Mouse (Mus musculus): Measurements from ENCODE around the gene Dkkl1. TPM values are rescaled to one million over a fixed set of nuclear protein-coding genes. Genes with fewer than 3 reads are reported as not detected.
A peak's percentile ranks its signal among the peaks of the same experiment; 100 is the strongest.
"Not testable (repeated sequence)": the region's sequence is repeated elsewhere in the genome, so short reads cannot be mapped to it uniquely, and the experiment has no call there.

Gene Dkkl1
- polyA plus RNA-seq, 1 experiment from 2014 or later: 10.5 TPM

GRCm38 (mm10) chr7:45178550-45178949, 33.4 kb downstream of the Dkkl1 start:
- H3K4me1 ChIP-seq (ENCODE audit: control insufficient read depth, insufficient read depth, low read length): peaks cover 19% of the 10 kb centered on the region
- H3K4me2 ChIP-seq (ENCODE audit: low read length): no peak overlapping the region
- H3K27me3 ChIP-seq (ENCODE audit: control insufficient read depth, insufficient read depth, low read depth, low read length): peaks cover 94% of the 10 kb centered on the region
- no peak overlapping the region for H3K27ac ChIP-seq (ENCODE audit: low read length)
- H3K9me3 ChIP-seq (replicated peaks; ENCODE audit: control insufficient read depth, low read length, poor library complexity, severe bottlenecking): no peaks in the 10 kb centered on the region
- no peak for ATAC-seq
- H3K36me3 ChIP-seq (ENCODE audit: control insufficient read depth, insufficient read depth, low read length): no peaks in the 10 kb centered on the region
- H3K4me3 ChIP-seq (ENCODE audit: low read depth, low read length): no peak overlapping the region
- no peak overlapping the region for H3K9ac ChIP-seq (ENCODE audit: low read depth, low read length)
- WGBS: 22% methylated on average over 7 of the region's 7 CpGs

DNA sequence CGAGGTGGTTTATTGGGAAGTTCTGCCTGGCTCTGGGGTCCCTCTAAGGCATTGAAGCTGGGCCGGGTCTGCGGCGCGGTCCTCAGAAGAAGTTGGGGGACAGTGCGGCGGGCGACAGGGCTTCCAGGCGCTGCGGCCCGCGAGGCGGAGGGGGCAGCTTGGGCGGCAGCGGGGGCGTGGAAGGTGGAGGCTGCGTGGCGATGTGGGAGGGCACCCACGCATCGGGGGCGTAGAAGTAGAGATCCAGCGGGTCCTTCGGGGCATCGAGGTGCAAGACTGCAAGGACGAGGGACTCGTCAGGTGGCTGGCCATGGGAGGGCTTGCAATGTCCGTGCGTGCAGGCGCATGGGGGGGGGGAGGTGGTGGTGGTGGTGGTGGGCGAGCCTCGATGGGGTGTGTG, 35.6 kb downstream of the Dkkl1 start:
- H3K4me1 ChIP-seq (ENCODE audit: control insufficient read depth, insufficient read depth, low read length): peaks cover 7% of the 10 kb centered on the region
- peak overlapping the region; percentile 17 for H3K4me3 ChIP-seq (ENCODE audit: low read depth, low read length)
- H3K27me3 ChIP-seq (ENCODE audit: control insufficient read depth, insufficient read depth, low read depth, low read length): peaks cover 73% of the 10 kb centered on the region
- H3K27ac ChIP-seq (ENCODE audit: low read length): no peak overlapping the region
- no peaks in the 10 kb centered on the region for H3K36me3 ChIP-seq (ENCODE audit: control insufficient read depth, insufficient read depth, low read length)
- H3K4me2 ChIP-seq (ENCODE audit: low read length): peak overlapping the region; percentile 40
- WGBS: 3% methylated on average over 27 of the region's 31 CpGs
- no peak overlapping the region for H3K9ac ChIP-seq (ENCODE audit: low read depth, low read length)
- ATAC-seq: no peak
- no peaks in the 10 kb centered on the region for H3K9me3 ChIP-seq (replicated peaks; ENCODE audit: control insufficient read depth, low read length, poor library complexity, severe bottlenecking)

- 3% methylated on average over 23 of the region's 23 CpGs for WGBS
- no peak overlapping the region for H3K27ac ChIP-seq (ENCODE audit: low read length)
- H3K4me2 ChIP-seq (ENCODE audit: low read length): peak overlapping the region; percentile 40
- no peak overlapping the region for H3K9ac ChIP-seq (ENCODE audit: low read depth, low read length)
- H3K4me3 ChIP-seq (ENCODE audit: low read depth, low read length): peak overlapping the region; percentile 17
- H3K36me3 ChIP-seq (ENCODE audit: control insufficient read depth, insufficient read depth, low read length): no peaks in the 10 kb centered on the region
- no peak for ATAC-seq
- peaks cover 5% of the 10 kb centered on the region for H3K4me1 ChIP-seq (ENCODE audit: control insufficient read depth, insufficient read depth, low read length)
- H3K27me3 ChIP-seq (ENCODE audit: control insufficient read depth, insufficient read depth, low read depth, low read length): peaks cover 69% of the 10 kb centered on the region
- H3K9me3 ChIP-seq (replicated peaks; ENCODE audit: control insufficient read depth, low read length, poor library complexity, severe bottlenecking): no peaks in the 10 kb centered on the region
These were observed 36.0 kb downstream of the Dkkl1 start for GRCm38 (mm10) chr7:45175929-45176328.

- no peak overlapping the region for H3K9ac ChIP-seq (ENCODE audit: low read depth, low read length)
- H3K4me3 ChIP-seq (ENCODE audit: low read depth, low read length): no peak overlapping the region
- H3K27me3 ChIP-seq (ENCODE audit: control insufficient read depth, insufficient read depth, low read depth, low read length): peaks cover 63% of the 10 kb centered on the region
- no peaks in the 10 kb centered on the region for H3K36me3 ChIP-seq (ENCODE audit: control insufficient read depth, insufficient read depth, low read length)
- no peak for ATAC-seq
- H3K9me3 ChIP-seq (replicated peaks; ENCODE audit: control insufficient read depth, low read length, poor library complexity, severe bottlenecking): no peaks in the 10 kb centered on the region
- no peak overlapping the region for H3K4me2 ChIP-seq (ENCODE audit: low read length)
- peaks cover 5% of the 10 kb centered on the region for H3K4me1 ChIP-seq (ENCODE audit: control insufficient read depth, insufficient read depth, low read length)
- WGBS: 4% methylated on average over 13 of the region's 13 CpGs
- no peak overlapping the region for H3K27ac ChIP-seq (ENCODE audit: low read length)
These were observed 36.5 kb downstream of the Dkkl1 start for GRCm38 (mm10) chr7:45175398-45175797.

DNA sequence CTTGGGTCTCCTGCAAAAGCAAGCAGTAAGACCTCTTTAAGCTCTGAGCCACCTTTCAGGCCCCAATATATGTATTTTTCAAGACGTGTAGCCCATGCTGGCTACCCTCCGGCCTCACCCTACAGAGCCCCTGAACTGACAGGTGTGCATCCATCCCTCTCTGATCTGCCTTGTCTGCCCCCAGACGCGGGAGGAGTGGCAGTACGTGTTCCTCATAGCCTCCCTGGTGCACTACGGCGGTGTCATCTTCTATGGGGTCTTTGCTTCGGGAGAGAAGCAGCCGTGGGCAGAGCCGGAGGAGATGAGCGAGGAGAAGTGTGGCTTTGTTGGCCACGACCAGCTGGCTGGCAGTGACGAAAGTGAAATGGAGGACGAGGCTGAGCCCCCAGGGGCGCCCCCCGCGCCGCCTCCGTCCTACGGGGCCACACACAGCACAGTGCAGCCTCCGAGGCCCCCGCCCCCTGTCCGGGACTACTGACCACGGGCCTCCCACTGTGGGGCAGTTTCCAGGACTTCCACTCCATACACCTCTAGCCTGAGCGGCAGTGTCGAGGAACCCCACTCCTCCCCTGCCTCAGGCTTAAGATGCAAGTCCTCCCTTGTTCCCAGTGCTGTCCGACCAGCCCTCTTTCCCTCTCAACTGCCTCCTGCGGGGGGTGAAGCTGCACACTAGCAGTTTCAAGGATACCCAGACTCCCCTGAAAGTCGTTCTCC, 37.2 kb downstream of the Dkkl1 start:
- Histone ChIP-seq H3K4me1 (ENCODE audit: control insufficient read depth, insufficient read depth, low read length) (peaks cover 5% of the 10 kb centered on the region), H3K36me3 (ENCODE audit: control insufficient read depth, insufficient read depth, low read length) (no peaks in the 10 kb centered on the region), H3K9me3 (replicated peaks; ENCODE audit: control insufficient read depth, low read length, poor library complexity, severe bottlenecking) (no peaks in the 10 kb centered on the region), H3K27me3 (ENCODE audit: control insufficient read depth, insufficient read depth, low read depth, low read length) (peaks cover 60% of the 10 kb centered on the region), H3K4me2 (ENCODE audit: low read length) (peak overlapping the region; percentile 10; the same call in 1 of the 2 replicates), H3K9ac (ENCODE audit: low read depth, low read length) (no peak overlapping the region), H3K4me3 (ENCODE audit: low read depth, low read length) (peak overlapping the region; percentile 10; the same call in 1 of the 2 replicates), H3K27ac (ENCODE audit: low read length) (no peak overlapping the region)
- ATAC-seq: no peak
- 3% methylated on average over 29 of the region's 29 CpGs for WGBS

DNA sequence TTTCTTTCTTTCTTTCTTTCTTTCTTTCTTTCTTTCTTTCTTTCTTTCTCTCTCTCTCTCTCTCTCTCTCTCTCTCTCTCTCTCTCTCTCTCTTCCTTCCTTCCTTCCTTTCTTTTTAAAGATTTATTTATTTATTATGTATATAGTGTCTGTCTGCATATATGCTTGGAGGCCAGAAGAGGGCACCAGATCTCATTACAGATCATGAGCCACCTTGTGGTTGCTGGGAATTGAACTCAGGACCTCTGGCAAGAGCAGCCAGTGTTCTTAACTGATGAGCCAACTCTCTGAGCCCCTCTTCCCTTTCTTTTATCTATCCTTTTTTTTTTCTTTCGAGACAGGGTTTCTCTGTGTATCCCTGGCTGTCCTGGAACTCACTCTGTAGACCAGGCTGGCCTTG, 38.2 kb downstream of the Dkkl1 start:
- not testable (repeated sequence) for H3K4me1 ChIP-seq (ENCODE audit: control insufficient read depth, insufficient read depth, low read length); H3K9me3 ChIP-seq (replicated peaks; ENCODE audit: control insufficient read depth, low read length, poor library complexity, severe bottlenecking); ATAC-seq; H3K9ac ChIP-seq (ENCODE audit: low read depth, low read length); H3K4me2 ChIP-seq (ENCODE audit: low read length); H3K4me3 ChIP-seq (ENCODE audit: low read depth, low read length); H3K27ac ChIP-seq (ENCODE audit: low read length); H3K36me3 ChIP-seq (ENCODE audit: control insufficient read depth, insufficient read depth, low read length)
- 67% methylated on average over 1 of the region's 1 CpGs for WGBS
- H3K27me3 ChIP-seq (ENCODE audit: control insufficient read depth, insufficient read depth, low read depth, low read length): peaks cover 58% of the 10 kb centered on the region

GRCm38 (mm10) chr7:45172974-45173373, 39.0 kb downstream of the Dkkl1 start:
- Histone ChIP-seq H3K27ac (ENCODE audit: low read length) (no peak overlapping the region), H3K4me2 (ENCODE audit: low read length) (no peak overlapping the region), H3K36me3 (ENCODE audit: control insufficient read depth, insufficient read depth, low read length) (no peaks in the 10 kb centered on the region), H3K9ac (ENCODE audit: low read depth, low read length) (no peak overlapping the region), H3K4me1 (ENCODE audit: control insufficient read depth, insufficient read depth, low read length) (peaks cover 13% of the 10 kb centered on the region), H3K27me3 (ENCODE audit: control insufficient read depth, insufficient read depth, low read depth, low read length) (peaks cover 58% of the 10 kb centered on the region), H3K9me3 (replicated peaks; ENCODE audit: control insufficient read depth, low read length, poor library complexity, severe bottlenecking) (no peaks in the 10 kb centered on the region), H3K4me3 (ENCODE audit: low read depth, low read length) (no peak overlapping the region)
- WGBS: 64% methylated on average over 7 of the region's 7 CpGs
- ATAC-seq: no peak

DNA sequence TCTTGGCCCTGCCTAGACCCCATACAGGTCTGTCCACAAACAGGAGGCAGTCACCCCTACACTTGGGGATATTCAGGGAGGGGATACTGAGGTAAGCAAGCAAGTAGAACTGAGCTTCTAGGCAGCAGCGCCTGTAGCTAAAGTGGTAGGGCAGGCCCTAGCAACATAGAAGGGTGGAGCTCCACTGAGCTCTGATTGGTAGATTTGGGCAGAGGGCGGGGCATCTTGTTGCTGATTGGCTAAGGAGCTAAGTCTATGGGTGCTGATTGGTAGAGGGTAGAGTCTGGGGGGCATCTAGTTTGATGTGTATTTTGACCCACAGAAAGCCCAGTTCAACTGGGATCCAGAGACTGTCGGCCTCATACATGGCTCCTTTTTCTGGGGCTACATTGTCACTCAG, 42.5 kb downstream of the Dkkl1 start:
- Histone ChIP-seq H3K36me3 (ENCODE audit: control insufficient read depth, insufficient read depth, low read length) (no peaks in the 10 kb centered on the region), H3K27ac (ENCODE audit: low read length) (no peak overlapping the region), H3K9ac (ENCODE audit: low read depth, low read length) (no peak overlapping the region), H3K9me3 (replicated peaks; ENCODE audit: control insufficient read depth, low read length, poor library complexity, severe bottlenecking) (no peaks in the 10 kb centered on the region), H3K27me3 (ENCODE audit: control insufficient read depth, insufficient read depth, low read depth, low read length) (peaks cover 55% of the 10 kb centered on the region), H3K4me1 (ENCODE audit: control insufficient read depth, insufficient read depth, low read length) (peaks cover 12% of the 10 kb centered on the region; the same call in 1 of the 2 replicates), H3K4me3 (ENCODE audit: low read depth, low read length) (no peak overlapping the region), H3K4me2 (ENCODE audit: low read length) (no peak overlapping the region)
- ATAC-seq: no peak
- 94% methylated on average over 3 of the region's 3 CpGs for WGBS

GRCm38 (mm10) chr7:45168656-45169055, 43.3 kb downstream of the Dkkl1 start:
- Histone ChIP-seq H3K4me2 (ENCODE audit: low read length) (peak overlapping the region; percentile 22), H3K27me3 (ENCODE audit: control insufficient read depth, insufficient read depth, low read depth, low read length) (peaks cover 57% of the 10 kb centered on the region), H3K9me3 (replicated peaks; ENCODE audit: control insufficient read depth, low read length, poor library complexity, severe bottlenecking) (no peaks in the 10 kb centered on the region), H3K27ac (ENCODE audit: low read length) (no peak overlapping the region), H3K4me1 (ENCODE audit: control insufficient read depth, insufficient read depth, low read length) (peaks cover 16% of the 10 kb centered on the region), H3K36me3 (ENCODE audit: control insufficient read depth, insufficient read depth, low read length) (no peaks in the 10 kb centered on the region), H3K9ac (ENCODE audit: low read depth, low read length) (0 out of 2 replicates have a peak overlapping the region, but pooled peaks have one; percentile 26), H3K4me3 (ENCODE audit: low read depth, low read length) (peak overlapping the region; percentile 16)
- WGBS: 2% methylated on average over 24 of the region's 24 CpGs
- no peak for ATAC-seq

Measured in midbrain, embryonic 16.5 days (tissue).